Mouse (Mus musculus) midbrain, embryonic 12.5 days (tissue): ENCODE measurements around the gene Dmbx1. TPM values are rescaled to one million over a fixed set of nuclear protein-coding genes. Genes with fewer than 3 reads are reported as not detected.

Experiments
- ATAC-seq: fragments of 200-750 bp; cut with Nextera tagmentation; 2 replicates; pipeline ENCODE4 v1.8.0; 2017; ENCODE audit warnings: low read depth, moderate TSS enrichment, moderate library complexity; ENCODE audit not compliant: low FRiP score
- H3K27ac ChIP-seq: fragments of 300-500 bp; sonication (generic); replicated peaks from 2 replicates; pipeline ENCODE4 v1.5.1; 2016; ENCODE audit warnings: mild to moderate bottlenecking
- H3K27me3 ChIP-seq: fragments of 300-500 bp; sonication (generic); 2 replicates; pipeline ENCODE4 v1.6.1; 2016; ENCODE audit warnings: mild to moderate bottlenecking
- H3K36me3 ChIP-seq: fragments of 300-500 bp; sonication (generic); 2 replicates; pipeline ENCODE4 v1.6.1; 2016
- H3K4me1 ChIP-seq: fragments of 300-500 bp; sonication (generic); 2 replicates; pipeline ENCODE4 v1.6.1; 2016
- H3K4me2 ChIP-seq: fragments of 300-500 bp; sonication (generic); replicated peaks from 2 replicates; pipeline ENCODE4 v1.6.1; 2016; ENCODE audit warnings: mild to moderate bottlenecking, moderate library complexity
- H3K4me3 ChIP-seq: fragments of 300-500 bp; sonication (generic); 2 replicates; pipeline ENCODE4 v1.5.1; 2016; ENCODE audit warnings: mild to moderate bottlenecking
- H3K9ac ChIP-seq: fragments of 300-500 bp; sonication (generic); replicated peaks from 2 replicates; pipeline ENCODE4 v1.6.1; 2016; ENCODE audit warnings: mild to moderate bottlenecking, moderate library complexity
- H3K9me3 ChIP-seq: fragments of 300-500 bp; sonication (generic); 2 replicates; pipeline ENCODE4 v1.6.1; 2016; ENCODE audit warnings: mild to moderate bottlenecking
- WGBS: fragments of 180-500 bp; shearing (Covaris S2); methylation state at CpG from one replicate; pipeline ENCODE4 v1.1.7; 2016; 5-methylcytosine and 5-hydroxymethylcytosine counted together
- polyA plus RNA-seq: library from polyadenylated mRNA; unstranded; fragments of >200 nt; fragmentation: Nextera tagmentation; extraction: Ambion mirVana; gene quantifications from 2 replicates; pipeline ENCODE4 v1.2.1, GENCODE M21; 2016

Gene Dmbx1
- 18.2 and 18.3 TPM in 2 replicates for polyA plus RNA-seq

GRCm38 (mm10) chr4:115939295-115940102, at the start of gene Dmbx1:
Gene Dmbx1 (minus strand): TSS chr4:115939926.
- peak; percentile 75 for ATAC-seq
- Histone ChIP-seq H3K36me3 (no peaks in the 10 kb centered on the region), H3K27me3 (peaks cover 96% of the 10 kb centered on the region), H3K4me1 (peaks cover 55% of the 10 kb centered on the region), H3K4me3 (peak within 1 kb of the TSS; percentile 57), H3K27ac (peak within 1 kb of the TSS; percentile 56; the same call in 1 of the 2 replicates), H3K4me2 (peak within 1 kb of the TSS; percentile 77), H3K9ac (peak within 1 kb of the TSS; percentile 65), H3K9me3 (no peaks in the 10 kb centered on the region)
- under 1% methylated on average over 71 of the region's 71 CpGs for WGBS

- Histone ChIP-seq H3K4me3 (no peak overlapping the region), H3K9ac (no peak overlapping the region), H3K27ac (no peak overlapping the region), H3K4me1 (0 out of 2 replicates have a peak, but pooled peaks cover 1% of the 10 kb centered on the region), H3K27me3 (peaks cover 16% of the 10 kb centered on the region), H3K36me3 (no peaks in the 10 kb centered on the region), H3K4me2 (no peak overlapping the region), H3K9me3 (0 out of 2 replicates have a peak, but pooled peaks cover 4% of the 10 kb centered on the region)
- WGBS = 82% methylated on average over 7 of the region's 7 CpGs
- no peak for ATAC-seq
These were observed 49.7 kb upstream of the Dmbx1 start for GRCm38 (mm10) chr4:115989382-115989781.

- H3K36me3 ChIP-seq = no peaks in the 10 kb centered on the region
- 83% methylated on average over 5 of the region's 5 CpGs for WGBS
- H3K4me2 ChIP-seq = no peak overlapping the region
- ATAC-seq = no peak
- H3K9me3 ChIP-seq = 0 out of 2 replicates have a peak, but pooled peaks cover 4% of the 10 kb centered on the region
- no peak overlapping the region for H3K4me3 ChIP-seq
- H3K27ac ChIP-seq = no peak overlapping the region
- peaks cover 25% of the 10 kb centered on the region for H3K27me3 ChIP-seq
- H3K9ac ChIP-seq = no peak overlapping the region
- 0 out of 2 replicates have a peak, but pooled peaks cover 4% of the 10 kb centered on the region for H3K4me1 ChIP-seq
These were observed 48.3 kb upstream of the Dmbx1 start for GRCm38 (mm10) chr4:115987858-115988530.

GRCm38 (mm10) chr4:115987436-115987835, 47.7 kb upstream of the Dmbx1 start:
- Histone ChIP-seq H3K4me1 (0 out of 2 replicates have a peak, but pooled peaks cover 4% of the 10 kb centered on the region), H3K36me3 (no peaks in the 10 kb centered on the region), H3K4me3 (no peak overlapping the region), H3K4me2 (no peak overlapping the region), H3K9ac (no peak overlapping the region), H3K27me3 (peaks cover 25% of the 10 kb centered on the region), H3K27ac (no peak overlapping the region), H3K9me3 (0 out of 2 replicates have a peak, but pooled peaks cover 4% of the 10 kb centered on the region)
- no peak for ATAC-seq
- WGBS = 96% methylated on average over 1 of the region's 1 CpGs

- H3K27me3 ChIP-seq = peaks cover 45% of the 10 kb centered on the region
- H3K27ac ChIP-seq = no peak overlapping the region
- no peaks in the 10 kb centered on the region for H3K36me3 ChIP-seq
- no peak for ATAC-seq
- peaks cover 10% of the 10 kb centered on the region; the same call in 1 of the 2 replicates for H3K4me1 ChIP-seq
- no peak overlapping the region for H3K4me3 ChIP-seq
- 42% methylated on average over 8 of the region's 8 CpGs for WGBS
- no peak overlapping the region for H3K9ac ChIP-seq
- H3K9me3 ChIP-seq = no peaks in the 10 kb centered on the region
- H3K4me2 ChIP-seq = no peak overlapping the region
These were observed 45.2 kb upstream of the Dmbx1 start for GRCm38 (mm10) chr4:115984967-115985366.

GRCm38 (mm10) chr4:115984111-115984510, 44.4 kb upstream of the Dmbx1 start:
- H3K27me3 ChIP-seq = peaks cover 54% of the 10 kb centered on the region
- no peak overlapping the region for H3K27ac ChIP-seq
- peaks cover 19% of the 10 kb centered on the region for H3K4me1 ChIP-seq
- WGBS = under 1% methylated on average over 13 of the region's 13 CpGs
- ATAC-seq = peak; percentile 42; the same call in 1 of the 2 replicates
- no peak overlapping the region; the same call in 1 of the 2 replicates for H3K9ac ChIP-seq
- no peak overlapping the region for H3K4me3 ChIP-seq
- peak overlapping the region; percentile 12; the same call in 1 of the 2 replicates for H3K4me2 ChIP-seq
- H3K9me3 ChIP-seq = no peaks in the 10 kb centered on the region
- H3K36me3 ChIP-seq = no peaks in the 10 kb centered on the region

- Histone ChIP-seq H3K9me3 (no peaks in the 10 kb centered on the region), H3K4me1 (peaks cover 37% of the 10 kb centered on the region), H3K4me3 (no peak overlapping the region), H3K27me3 (peaks cover 78% of the 10 kb centered on the region), H3K36me3 (no peaks in the 10 kb centered on the region), H3K4me2 (no peak overlapping the region), H3K9ac (no peak overlapping the region), H3K27ac (no peak overlapping the region)
- peak; percentile 8; the same call in 1 of the 2 replicates for ATAC-seq
- WGBS = 0% methylated on average over 8 of the region's 8 CpGs
These were observed 41.0 kb upstream of the Dmbx1 start for GRCm38 (mm10) chr4:115980676-115981075.

GRCm38 (mm10) chr4:115979437-115979836, 39.7 kb upstream of the Dmbx1 start:
- H3K4me2 ChIP-seq = peak overlapping the region; percentile 57
- peak overlapping the region; percentile 36 for H3K4me3 ChIP-seq
- 2% methylated on average over 39 of the region's 39 CpGs for WGBS
- peak; percentile 47; the same call in 1 of the 2 replicates for ATAC-seq
- H3K36me3 ChIP-seq = no peaks in the 10 kb centered on the region
- peaks cover 36% of the 10 kb centered on the region for H3K4me1 ChIP-seq
- H3K27me3 ChIP-seq = peaks cover 82% of the 10 kb centered on the region
- H3K27ac ChIP-seq = no peak overlapping the region
- H3K9ac ChIP-seq = peak overlapping the region; percentile 46
- H3K9me3 ChIP-seq = no peaks in the 10 kb centered on the region

GRCm38 (mm10) chr4:115978911-115979310, 39.2 kb upstream of the Dmbx1 start:
- H3K4me3 ChIP-seq = peak overlapping the region; percentile 36; the same call in 1 of the 2 replicates
- H3K4me1 ChIP-seq = peaks cover 33% of the 10 kb centered on the region
- H3K36me3 ChIP-seq = no peaks in the 10 kb centered on the region
- H3K9ac ChIP-seq = peak overlapping the region; percentile 46; the same call in 1 of the 2 replicates
- no peaks in the 10 kb centered on the region for H3K9me3 ChIP-seq
- peak overlapping the region; percentile 57 for H3K4me2 ChIP-seq
- 9% methylated on average over 4 of the region's 4 CpGs for WGBS
- peak; percentile 13; the same call in 1 of the 2 replicates for ATAC-seq
- H3K27ac ChIP-seq = no peak overlapping the region
- peaks cover 87% of the 10 kb centered on the region for H3K27me3 ChIP-seq

GRCm38 (mm10) chr4:115972543-115972942, 32.8 kb upstream of the Dmbx1 start:
- no peak overlapping the region for H3K4me2 ChIP-seq
- no peaks in the 10 kb centered on the region for H3K36me3 ChIP-seq
- no peaks in the 10 kb centered on the region for H3K9me3 ChIP-seq
- peaks cover 18% of the 10 kb centered on the region; the same call in 1 of the 2 replicates for H3K4me1 ChIP-seq
- no peak overlapping the region for H3K27ac ChIP-seq
- ATAC-seq = no peak
- no peak overlapping the region for H3K4me3 ChIP-seq
- H3K27me3 ChIP-seq = peaks cover 94% of the 10 kb centered on the region
- no peak overlapping the region for H3K9ac ChIP-seq
- WGBS = 77% methylated on average over 24 of the region's 24 CpGs

GRCm38 (mm10) chr4:115964446-115964845, 24.7 kb upstream of the Dmbx1 start:
- H3K27me3 ChIP-seq = peaks cover 93% of the 10 kb centered on the region
- 0 out of 2 replicates have a peak overlapping the region, but pooled peaks have one; percentile 3 for H3K4me2 ChIP-seq
- no peaks in the 10 kb centered on the region for H3K9me3 ChIP-seq
- 8% methylated on average over 5 of the region's 5 CpGs for WGBS
- H3K4me3 ChIP-seq = no peak overlapping the region
- H3K9ac ChIP-seq = no peak overlapping the region
- no peaks in the 10 kb centered on the region for H3K36me3 ChIP-seq
- H3K27ac ChIP-seq = no peak overlapping the region
- H3K4me1 ChIP-seq = peaks cover 51% of the 10 kb centered on the region
- ATAC-seq = no peak
